Mouse (Mus musculus) central nervous system, embryonic 11.5 days (tissue): Measurements from ENCODE around the gene Leo1. TPM values are rescaled to one million over a fixed set of nuclear protein-coding genes. Genes with fewer than 3 reads are reported as not detected.

Experiments used
- polyA plus RNA-seq: library from polyadenylated mRNA; depleted of rRNA; stranded (reverse); fragments of >200 nt; gene quantifications from 2 replicates; pipeline ENCODE4 v1.2.3, GENCODE M21; 2012; rRNA removed

Leo1 gene
- polyA plus RNA-seq = 30.6 and 48.6 TPM in 2 replicates

DNA sequence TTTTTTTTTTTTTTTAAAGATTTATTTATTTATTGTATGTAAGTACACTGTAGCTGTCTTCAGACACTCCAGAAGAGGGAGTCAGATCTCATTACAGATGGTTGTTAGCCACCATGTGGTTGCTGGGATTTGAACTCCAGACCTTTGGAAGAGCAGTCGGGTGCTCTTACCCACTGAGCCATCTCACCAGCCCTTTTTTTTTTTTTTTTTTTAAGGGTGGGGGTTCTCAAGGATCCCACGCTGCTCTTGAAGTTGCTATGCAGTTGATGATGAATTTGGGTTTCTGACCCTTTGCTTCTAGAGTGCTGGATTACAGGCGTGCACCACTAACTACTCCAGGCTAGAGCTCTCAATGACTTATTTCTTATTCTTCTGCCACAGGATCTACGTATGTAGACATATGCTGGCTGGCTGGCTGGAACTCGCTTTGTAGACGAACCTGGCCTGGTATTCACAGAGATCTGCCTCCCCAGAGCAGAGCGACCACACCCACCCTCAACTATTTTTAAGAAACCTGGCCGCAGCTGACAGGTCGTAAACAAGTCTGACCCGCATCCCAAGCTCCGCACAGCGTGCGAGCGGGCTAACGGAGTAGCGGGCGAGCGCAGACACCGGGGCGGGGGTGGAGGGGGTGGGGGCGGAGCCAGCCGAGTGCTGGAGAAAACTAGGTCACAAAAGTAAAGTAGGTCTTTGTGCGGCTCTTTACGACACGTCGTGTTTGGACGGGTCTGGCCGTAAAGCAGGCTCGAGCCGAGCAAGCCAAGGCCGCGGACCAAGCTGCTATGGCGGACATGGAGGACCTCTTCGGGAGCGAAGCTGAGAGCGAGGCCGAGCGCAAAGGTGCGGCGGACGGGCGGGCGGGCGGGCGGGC, at the start of gene Leo1:
Leo1 (plus strand) TSS at position 729 of the 871 bp plus-strand sequence.

DNA sequence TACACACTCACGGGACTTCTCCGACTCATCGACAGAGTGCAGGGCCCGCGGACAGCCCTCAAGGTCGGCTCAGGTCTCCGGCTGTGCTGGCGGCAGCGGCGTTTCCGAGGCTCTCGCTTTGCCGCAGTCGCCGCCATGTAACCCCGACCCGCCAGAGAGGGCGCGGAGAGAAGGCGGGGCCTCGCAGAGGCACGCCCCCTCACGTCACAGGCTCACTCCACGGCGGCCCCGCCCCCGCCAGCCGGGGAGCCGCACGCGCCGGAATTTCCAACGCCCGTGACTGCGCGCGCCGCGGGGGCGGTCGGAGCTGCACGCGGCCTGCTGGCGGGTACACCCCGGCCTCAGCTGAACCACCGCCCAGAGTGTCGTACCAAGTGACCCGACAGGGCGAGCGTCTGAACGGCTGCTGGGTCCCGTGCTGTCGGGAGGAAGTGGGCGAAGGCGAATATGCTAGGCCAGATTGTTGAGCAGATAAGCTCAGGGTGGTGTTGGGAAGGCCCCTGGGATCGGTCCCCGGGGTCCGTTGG, 31.4 kb upstream of the Leo1 start, which contains the start of gene Mapk6:
Mapk6 (minus strand) TSS at position 154 of the 527 bp plus-strand sequence.

Other genes starting within 250 kb of the Leo1 start
- 1.4 TPM in 2 replicates for gene Myo5c, start 209.5 kb upstream of the Leo1 start, polyA plus RNA-seq
- 21.0 and 26.7 TPM in 2 replicates for gene Gnb5, start 135.2 kb upstream of the Leo1 start, polyA plus RNA-seq
- gene Bcl2l10, start 93.8 kb upstream of the Leo1 start, polyA plus RNA-seq = not detected in 2 replicates
- gene Mapk6, start 31.5 kb upstream of the Leo1 start, polyA plus RNA-seq = 88.4 and 102 TPM in 2 replicates
- gene Tmod3, start 118.1 kb downstream of the Leo1 start, polyA plus RNA-seq = 55.4 and 71.0 TPM in 2 replicates
- gene Tmod2, start 169.8 kb downstream of the Leo1 start, polyA plus RNA-seq = 17.0 and 17.8 TPM in 2 replicates
- 11.2 and 13.5 TPM in 2 replicates for gene Lysmd2, start 184.2 kb downstream of the Leo1 start, polyA plus RNA-seq
- gene Scg3, start 242.5 kb downstream of the Leo1 start, polyA plus RNA-seq = 30.8 and 47.9 TPM in 2 replicates